Comparison of ENCODE assay signal across 8 mouse cellular contexts in the genomic region with DNA sequence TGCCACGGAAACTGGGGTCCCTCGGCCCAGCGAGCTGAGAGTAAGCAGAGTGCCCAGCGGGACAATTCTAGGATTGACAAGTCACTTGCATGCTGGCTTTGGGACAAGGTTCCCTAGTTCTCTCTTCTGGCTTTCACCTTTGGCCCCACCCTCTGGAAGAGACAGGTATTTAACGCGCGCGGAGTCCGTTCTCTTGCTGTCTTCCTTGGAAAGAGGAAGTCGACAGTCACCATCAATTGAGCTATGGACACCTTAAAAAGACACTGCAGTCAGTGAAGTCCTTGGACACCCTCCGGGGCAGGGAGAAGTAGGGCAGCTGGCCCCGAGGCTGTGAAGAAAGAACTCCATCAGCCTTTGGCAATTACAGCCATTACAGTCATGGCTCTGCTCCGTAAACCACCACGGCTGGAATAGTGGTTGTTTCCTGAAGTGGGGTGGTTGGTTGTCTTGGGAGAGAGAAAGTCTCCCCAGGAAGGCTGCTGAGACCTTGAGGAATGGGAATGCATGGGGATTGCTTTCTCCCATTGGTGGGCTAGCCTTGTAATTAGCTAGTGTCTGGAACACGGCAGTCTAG. TPM values are rescaled to one million over a fixed set of nuclear protein-coding genes. Genes with fewer than 3 reads are reported as not detected.
DNase-seq lines count a peak whose midpoint lies in the region; ATAC-seq and TF ChIP-seq lines count a peak whose summit lies in the region.

No protein-coding gene starts in this region.

- H3K9ac ChIP-seq in intestine, embryonic 14.5 days (ENCODE audit: low read length): peak overlapping the region; percentile 51

- H3K4me2 ChIP-seq in intestine, embryonic 14.5 days (ENCODE audit: low read length): peak overlapping the region; percentile 66

- peaks cover 4% of the 10 kb centered on the region; the same call in 1 of the 2 replicates for H3K4me1 ChIP-seq in cortical plate, adult 2 months (ENCODE audit: control insufficient read depth, insufficient read depth, low read length)
- H3K4me1 ChIP-seq in intestine, embryonic 14.5 days (replicated peaks; ENCODE audit: control insufficient read depth, insufficient read depth, low read length): peaks cover 18% of the 10 kb centered on the region

- H3K36me3 ChIP-seq in intestine, embryonic 14.5 days (ENCODE audit: control insufficient read depth, insufficient read depth, low read length): no peaks in the 10 kb centered on the region

- TF ChIP-seq CTCF in cortical plate, adult 2 months (IDR thresholded peaks at IDR 0.05; ENCODE audit: extremely low read depth, insufficient read depth, low read length): no peak

- DNase-seq in CD4-positive, CD25-positive, alpha-beta regulatory T cell, adult 2 months (ENCODE audit: low read depth, low spot score): peak; percentile 15
- peak; percentile 85 for DNase-seq in intestine, embryonic 14.5 days (ENCODE audit: low spot score)
- DNase-seq in lung, postnatal 10 days: peak; percentile 18
- DNase-seq in frontal cortex, postnatal 14 days (ENCODE audit: low spot score in 2 of 2): no peak
- no peak for DNase-seq in layer of hippocampus, postnatal 36 days
- DNase-seq in layer of hippocampus, adult 9-11 months: no peak

- no peak overlapping the region for H3K27ac ChIP-seq in cortical plate, adult 2 months (ENCODE audit: insufficient read depth, low read length)
- H3K27ac ChIP-seq in intestine, embryonic 14.5 days (ENCODE audit: low read depth): peak overlapping the region; percentile 45

- peak overlapping the region; percentile 9; the same call in 1 of the 2 replicates for H3K4me3 ChIP-seq in cortical plate, adult 2 months (ENCODE audit: insufficient read depth, low read length)
- H3K4me3 ChIP-seq in intestine, embryonic 14.5 days (ENCODE audit: low read depth, low read length): peak overlapping the region; percentile 47

- no peak for TF ChIP-seq POLR2A in cortical plate, adult 2 months (IDR thresholded peaks at IDR 0.05; ENCODE audit: extremely low read depth, insufficient read depth, low read length)

- H3K9me3 ChIP-seq in intestine, embryonic 14.5 days (ENCODE audit: control insufficient read depth, low read length): no peaks in the 10 kb centered on the region

- H3K27me3 ChIP-seq in intestine, embryonic 14.5 days (replicated peaks; ENCODE audit: control insufficient read depth, insufficient read depth, low read length): no peaks in the 10 kb centered on the region

- ATAC-seq in CD4-positive, CD25-positive, alpha-beta regulatory T cell, adult 4 months: no peak
- ATAC-seq in intestine, embryonic 14.5 days (replicated peaks; ENCODE audit: low FRiP score, low TSS enrichment, low read depth): no peak; the same call in 1 of the 2 replicates

- WGBS in intestine, embryonic 14.5 days: 13% methylated on average over 15 of the region's 15 CpGs

RNA-seq across cellular contexts. Expression of gene Tlr5, which starts 0.5 kb away (rescaled TPM):
- under 1 TPM in 1 of 2 experiments, not detected in 1; 0.34 TPM for polyA plus RNA-seq in CD4-positive, CD25-positive, alpha-beta regulatory T cell, adult 4 months (2017; shearing (Covaris generic))
- polyA plus RNA-seq in cortical plate, adult 2 months (2012; rRNA removed): 0.42 and 0.53 TPM in 2 replicates
- 5.7 and 6.8 TPM in 2 replicates for polyA plus RNA-seq in intestine, embryonic 14.5 days (2014; fragmentation: Nextera tagmentation; extraction: Ambion mirVana)
- under 1 TPM; 0.17 to 0.33 TPM for total RNA-seq in layer of hippocampus, postnatal 36 days (2021)

Comparison
In these comparisons a context has a peak if more than half of its experiments do, and no peak if none do; other contexts are left out.
1. DNase-seq: peak in CD4-positive, CD25-positive, alpha-beta regulatory T cell, adult 2 months (single experiment), intestine, embryonic 14.5 days (single experiment) and lung, postnatal 10 days (single experiment); none in frontal cortex, postnatal 14 days (0 of 2), layer of hippocampus, postnatal 36 days (0 of 2) and layer of hippocampus, adult 9-11 months (single experiment).